Mouse (Mus musculus): ENCODE measurements around the gene Gp1bb. TPM values are rescaled to one million over a fixed set of nuclear protein-coding genes. Genes with fewer than 3 reads are reported as not detected.

Gp1bb gene
- polyA plus RNA-seq, 1 experiment from 2014 or later: 3.0 TPM

GRCm38 (mm10) chr16:18584901-18585510 is 37.2 kb downstream of the Gp1bb start:
- H3K27ac ChIP-seq: no peak overlapping the region
- peak overlapping the region; percentile 51 for H3K4me3 ChIP-seq
- H3K4me1 ChIP-seq: peaks cover 56% of the 10 kb centered on the region
- H3K36me3 ChIP-seq: no peaks in the 10 kb centered on the region
- ATAC-seq (ENCODE audit: insufficient number of reproducible peaks, low FRiP score, low TSS enrichment, low read depth): no peak
- peaks cover 100% of the 10 kb centered on the region for H3K27me3 ChIP-seq
- no peak overlapping the region for H3K9ac ChIP-seq
- H3K9me3 ChIP-seq: no peaks in the 10 kb centered on the region
- 43% methylated on average over 10 of the region's 10 CpGs for WGBS
- H3K4me2 ChIP-seq: peak overlapping the region; percentile 88

- no peaks in the 10 kb centered on the region for H3K9me3 ChIP-seq
- H3K9ac ChIP-seq: no peak overlapping the region
- peaks cover 51% of the 10 kb centered on the region for H3K4me1 ChIP-seq
- WGBS: 48% methylated on average over 10 of the region's 10 CpGs
- peak overlapping the region; percentile 51; the same call in 1 of the 2 replicates for H3K4me3 ChIP-seq
- no peak overlapping the region for H3K4me2 ChIP-seq
- H3K36me3 ChIP-seq: no peaks in the 10 kb centered on the region
- H3K27me3 ChIP-seq: peaks cover 97% of the 10 kb centered on the region
- no peak for ATAC-seq (ENCODE audit: insufficient number of reproducible peaks, low FRiP score, low TSS enrichment, low read depth)
- H3K27ac ChIP-seq: no peak overlapping the region
Observed at GRCm38 (mm10) chr16:18583673-18584357, 38.4 kb downstream of the Gp1bb start.

GRCm38 (mm10) chr16:18583169-18583568 is 39.0 kb downstream of the Gp1bb start:
- Histone ChIP-seq H3K4me3 (peak overlapping the region; percentile 40; the same call in 1 of the 2 replicates), H3K27me3 (peaks cover 96% of the 10 kb centered on the region), H3K9ac (no peak overlapping the region), H3K27ac (no peak overlapping the region), H3K36me3 (no peaks in the 10 kb centered on the region), H3K4me1 (peaks cover 48% of the 10 kb centered on the region), H3K4me2 (no peak overlapping the region), H3K9me3 (no peaks in the 10 kb centered on the region)
- 51% methylated on average over 10 of the region's 10 CpGs for WGBS
- ATAC-seq (ENCODE audit: insufficient number of reproducible peaks, low FRiP score, low TSS enrichment, low read depth): no peak

GRCm38 (mm10) chr16:18582426-18583148 is 39.6 kb downstream of the Gp1bb start:
- Histone ChIP-seq H3K4me3 (peak overlapping the region; percentile 40), H3K4me1 (peaks cover 48% of the 10 kb centered on the region), H3K9me3 (no peaks in the 10 kb centered on the region), H3K27me3 (peaks cover 93% of the 10 kb centered on the region), H3K4me2 (peak overlapping the region; percentile 67), H3K9ac (no peak overlapping the region), H3K36me3 (no peaks in the 10 kb centered on the region), H3K27ac (no peak overlapping the region)
- no peak for ATAC-seq (ENCODE audit: insufficient number of reproducible peaks, low FRiP score, low TSS enrichment, low read depth)
- 4% methylated on average over 51 of the region's 67 CpGs for WGBS

GRCm38 (mm10) chr16:18581623-18582205 is 40.5 kb downstream of the Gp1bb start:
- H3K9ac ChIP-seq: no peak overlapping the region
- no peak overlapping the region for H3K27ac ChIP-seq
- no peaks in the 10 kb centered on the region for H3K36me3 ChIP-seq
- no peaks in the 10 kb centered on the region for H3K9me3 ChIP-seq
- peaks cover 87% of the 10 kb centered on the region for H3K27me3 ChIP-seq
- peak overlapping the region; percentile 67 for H3K4me2 ChIP-seq
- H3K4me1 ChIP-seq: peaks cover 46% of the 10 kb centered on the region
- whole genome bisulfite sequencing: 4% methylated on average over 66 of the region's 66 CpGs
- ATAC-seq (ENCODE audit: insufficient number of reproducible peaks, low FRiP score, low TSS enrichment, low read depth): no peak
- H3K4me3 ChIP-seq: peak overlapping the region; percentile 40

- Histone ChIP-seq H3K4me2 (peak overlapping the region; percentile 67), H3K27ac (no peak overlapping the region), H3K36me3 (no peaks in the 10 kb centered on the region), H3K9ac (no peak overlapping the region), H3K4me3 (peak overlapping the region; percentile 40), H3K4me1 (peaks cover 40% of the 10 kb centered on the region), H3K27me3 (peaks cover 83% of the 10 kb centered on the region), H3K9me3 (no peaks in the 10 kb centered on the region)
- WGBS: 23% methylated on average over 21 of the region's 21 CpGs
- no peak for ATAC-seq (ENCODE audit: insufficient number of reproducible peaks, low FRiP score, low TSS enrichment, low read depth)
Observed at GRCm38 (mm10) chr16:18581050-18581622, 41.1 kb downstream of the Gp1bb start.

- no peak overlapping the region for H3K4me3 ChIP-seq
- H3K27me3 ChIP-seq: peaks cover 76% of the 10 kb centered on the region
- no peaks in the 10 kb centered on the region for H3K36me3 ChIP-seq
- H3K4me1 ChIP-seq: peaks cover 34% of the 10 kb centered on the region
- H3K9ac ChIP-seq: no peak overlapping the region
- no peaks in the 10 kb centered on the region for H3K9me3 ChIP-seq
- H3K27ac ChIP-seq: no peak overlapping the region
- ATAC-seq (ENCODE audit: insufficient number of reproducible peaks, low FRiP score, low TSS enrichment, low read depth): no peak
- 28% methylated on average over 2 of the region's 2 CpGs for WGBS
- H3K4me2 ChIP-seq: no peak overlapping the region
Observed at GRCm38 (mm10) chr16:18580389-18580788, 41.8 kb downstream of the Gp1bb start.

GRCm38 (mm10) chr16:18577599-18578160 is 44.5 kb downstream of the Gp1bb start:
- H3K27ac ChIP-seq: no peak overlapping the region
- H3K9me3 ChIP-seq: no peaks in the 10 kb centered on the region
- no peak overlapping the region for H3K9ac ChIP-seq
- H3K4me1 ChIP-seq: peaks cover 35% of the 10 kb centered on the region
- H3K4me3 ChIP-seq: no peak overlapping the region
- no peak overlapping the region for H3K4me2 ChIP-seq
- H3K27me3 ChIP-seq: peaks cover 49% of the 10 kb centered on the region
- WGBS: 21% methylated on average over 5 of the region's 5 CpGs
- no peak for ATAC-seq (ENCODE audit: insufficient number of reproducible peaks, low FRiP score, low TSS enrichment, low read depth)
- H3K36me3 ChIP-seq: no peaks in the 10 kb centered on the region

- peaks cover 28% of the 10 kb centered on the region for H3K4me1 ChIP-seq
- H3K9ac ChIP-seq: no peak overlapping the region
- no peaks in the 10 kb centered on the region for H3K9me3 ChIP-seq
- 35% methylated on average over 3 of the region's 3 CpGs for WGBS
- H3K36me3 ChIP-seq: no peaks in the 10 kb centered on the region
- H3K27ac ChIP-seq: no peak overlapping the region
- H3K4me2 ChIP-seq: no peak overlapping the region
- ATAC-seq (ENCODE audit: insufficient number of reproducible peaks, low FRiP score, low TSS enrichment, low read depth): no peak
- no peak overlapping the region for H3K4me3 ChIP-seq
- peaks cover 42% of the 10 kb centered on the region for H3K27me3 ChIP-seq
Observed at GRCm38 (mm10) chr16:18577071-18577470, 45.1 kb downstream of the Gp1bb start.

GRCm38 (mm10) chr16:18574196-18574595 is 48.0 kb downstream of the Gp1bb start:
- no peak for ATAC-seq (ENCODE audit: insufficient number of reproducible peaks, low FRiP score, low TSS enrichment, low read depth)
- Histone ChIP-seq H3K9me3 (no peaks in the 10 kb centered on the region), H3K27me3 (peaks cover 14% of the 10 kb centered on the region; the same call in 1 of the 2 replicates), H3K4me1 (peaks cover 15% of the 10 kb centered on the region; the same call in 1 of the 2 replicates), H3K27ac (no peak overlapping the region), H3K9ac (no peak overlapping the region), H3K36me3 (no peaks in the 10 kb centered on the region), H3K4me3 (no peak overlapping the region), H3K4me2 (no peak overlapping the region)
- WGBS: 64% methylated on average over 8 of the region's 8 CpGs
